Mouse (Mus musculus) ES-E14 (cell line): ENCODE measurements around the gene Tmigd3. TPM values are rescaled to one million over a fixed set of nuclear protein-coding genes. Genes with fewer than 3 reads are reported as not detected.

Experiments
- DNase-seq: peaks from one replicate; pipeline ENCODE4 v3.0.0-alpha.2; 2013; ENCODE audit warnings: low read depth, low spot score
- H3K27ac ChIP-seq: 2 replicates; pipeline ENCODE4 v1.5.1; 2012; ENCODE audit warnings: low read depth, mild to moderate bottlenecking, low read length, moderate library complexity, mixed read lengths; ENCODE audit not compliant: poor library complexity, insufficient read depth, severe bottlenecking
- H3K36me3 ChIP-seq: 2 replicates; pipeline ENCODE4 v1.6.1; 2012; ENCODE audit warnings: mild to moderate bottlenecking, low read length, moderate library complexity, mixed read lengths; ENCODE audit not compliant: control insufficient read depth, poor library complexity, insufficient read depth, severe bottlenecking
- H3K4me1 ChIP-seq, 2 experiments: fragments of 150-350 bp in 1 of 2; sonication (generic) in 1 of 2; 2 replicates each; pipeline ENCODE4 v1.6.1; 2012; ENCODE audit warnings: low read length in 2 of 2, mild to moderate bottlenecking in 1 of 2, mixed read lengths in 1 of 2; ENCODE audit not compliant: control insufficient read depth in 2 of 2, insufficient read depth in 2 of 2, poor library complexity in 1 of 2
- H3K4me3 ChIP-seq, 2 experiments: fragments of 150-350 bp in 1 of 2; sonication (generic) in 1 of 2; 2 replicates each; pipeline ENCODE4 v1.5.1; 2012; ENCODE audit warnings: low read length in 2 of 2, low read depth in 1 of 2, mild to moderate bottlenecking in 1 of 2, mixed read lengths in 1 of 2; ENCODE audit not compliant: insufficient read depth in 1 of 2, poor library complexity in 1 of 2, severe bottlenecking in 1 of 2
- H3K9ac ChIP-seq: 2 replicates; pipeline ENCODE4 v1.6.1; 2012; ENCODE audit warnings: low read depth, mild to moderate bottlenecking, low read length, mixed read lengths; ENCODE audit not compliant: poor library complexity, insufficient read depth, severe bottlenecking
- H3K9me3 ChIP-seq: fragments of 150-350 bp; sonication (generic); 2 replicates; pipeline ENCODE4 v1.6.1; 2012; ENCODE audit warnings: low read depth, mild to moderate bottlenecking, low read length; ENCODE audit not compliant: control insufficient read depth, insufficient read depth
- CHD2 ChIP-seq: IDR thresholded peaks from 2 replicates; pipeline ENCODE4 v1.6.1; 2014; ENCODE audit warnings: mild to moderate bottlenecking, low read depth, low read length, inconsistent platforms
- HCFC1 ChIP-seq: IDR thresholded peaks from 2 replicates; pipeline ENCODE4 v1.6.1; 2012; ENCODE audit warnings: low read length, inconsistent platforms, borderline replicate concordance; ENCODE audit not compliant: insufficient read depth
- MAFK ChIP-seq: IDR thresholded peaks from 2 replicates; pipeline ENCODE4 v1.6.1; 2014; ENCODE audit warnings: mild to moderate bottlenecking, low read depth, low read length, inconsistent platforms; ENCODE audit not compliant: insufficient read depth
- ZC3H11A ChIP-seq: IDR thresholded peaks from 2 replicates; pipeline ENCODE4 v1.6.1; 2012; ENCODE audit warnings: low read depth, mild to moderate bottlenecking, inconsistent platforms, low read length, borderline replicate concordance
- ZNF384 ChIP-seq: IDR thresholded peaks from 2 replicates; pipeline ENCODE4 v1.6.1; 2012; ENCODE audit warnings: low read depth, low read length, inconsistent platforms
- in situ Hi-C, 2 experiments: fragments of 600-800 bp; cut with MboI; formaldehyde crosslinking; loops; one replicate each; pipeline ENCODE4 v1.15.1; 2025; ENCODE audit warnings: low sequenced_read_pairs in 2 of 2, inconsistent platforms in 1 of 2; ENCODE audit not compliant: unreplicated experiment in 2 of 2
- total RNA-seq: library from RNA; depleted of rRNA; stranded (reverse); fragments of 300-350 nt; gene quantifications from 2 replicates; pipeline ENCODE4 v1.2.3, GENCODE M21; 2012

The Tmigd3 gene
- total RNA-seq, 1 experiment: not detected

DNA sequence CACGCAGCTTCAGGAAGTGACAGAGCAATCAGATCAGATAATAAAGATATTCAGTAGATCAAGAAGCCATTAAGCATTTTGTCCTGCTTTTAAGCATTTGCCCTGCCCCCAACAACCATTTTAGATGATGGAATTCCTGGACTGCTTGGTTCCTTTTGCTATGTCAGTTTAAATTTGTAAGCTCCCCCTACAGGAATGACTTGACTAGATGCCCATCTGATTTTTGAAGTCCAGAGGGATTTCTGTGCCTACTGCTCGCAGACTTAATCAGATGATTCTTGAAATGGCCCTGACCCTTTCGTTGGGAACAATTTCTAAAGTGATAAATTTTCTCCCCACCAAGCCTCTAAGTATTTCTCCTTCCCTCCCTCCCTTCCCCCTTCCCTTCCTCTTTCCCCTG lies 1.9 kb downstream of the Tmigd3 start:
- H3K4me1 ChIP-seq: no peaks in the 10 kb centered on the region
- TF ChIP-seq ZNF384: no peak
- TF ChIP-seq CHD2: no peak
- TF ChIP-seq MAFK: no peak
- no peak for TF ChIP-seq HCFC1
- no peaks in the 10 kb centered on the region for H3K36me3 ChIP-seq
- DNase-seq: no peak
- H3K9me3 ChIP-seq: no peaks in the 10 kb centered on the region
- H3K9ac ChIP-seq: no peak overlapping the region
- H3K4me3 ChIP-seq: no peak overlapping the region
- in situ Hi-C loops: no loop called here
- H3K27ac ChIP-seq: no peak overlapping the region

GRCm38 (mm10) chr3:105873451-105874445 lies 3.0 kb downstream of the Tmigd3 start:
- Histone ChIP-seq H3K27ac (no peak overlapping the region), H3K4me3 (no peak overlapping the region), H3K36me3 (no peaks in the 10 kb centered on the region), H3K9ac (no peak overlapping the region), H3K4me1 (no peaks in the 10 kb centered on the region), H3K9me3 (no peaks in the 10 kb centered on the region)
- TF ChIP-seq MAFK (no peak), ZNF384 (no peak), HCFC1 (no peak), CHD2 (no peak), ZC3H11A (no peak)
- no peak for DNase-seq
- in situ Hi-C loops: no loop called here

GRCm38 (mm10) chr3:105876022-105876421 lies 5.3 kb downstream of the Tmigd3 start:
- H3K27ac ChIP-seq: no peak overlapping the region
- H3K4me3 ChIP-seq: no peak overlapping the region
- H3K36me3 ChIP-seq: no peaks in the 10 kb centered on the region
- in situ Hi-C loops: no loop called here
- DNase-seq: no peak
- no peak overlapping the region for H3K9ac ChIP-seq
- H3K4me1 ChIP-seq: no peaks in the 10 kb centered on the region
- H3K9me3 ChIP-seq: no peaks in the 10 kb centered on the region
- no peak for TF ChIP-seq MAFK
- TF ChIP-seq ZC3H11A: no peak
- no peak for TF ChIP-seq CHD2
- TF ChIP-seq ZNF384: no peak
- no peak for TF ChIP-seq HCFC1

DNA sequence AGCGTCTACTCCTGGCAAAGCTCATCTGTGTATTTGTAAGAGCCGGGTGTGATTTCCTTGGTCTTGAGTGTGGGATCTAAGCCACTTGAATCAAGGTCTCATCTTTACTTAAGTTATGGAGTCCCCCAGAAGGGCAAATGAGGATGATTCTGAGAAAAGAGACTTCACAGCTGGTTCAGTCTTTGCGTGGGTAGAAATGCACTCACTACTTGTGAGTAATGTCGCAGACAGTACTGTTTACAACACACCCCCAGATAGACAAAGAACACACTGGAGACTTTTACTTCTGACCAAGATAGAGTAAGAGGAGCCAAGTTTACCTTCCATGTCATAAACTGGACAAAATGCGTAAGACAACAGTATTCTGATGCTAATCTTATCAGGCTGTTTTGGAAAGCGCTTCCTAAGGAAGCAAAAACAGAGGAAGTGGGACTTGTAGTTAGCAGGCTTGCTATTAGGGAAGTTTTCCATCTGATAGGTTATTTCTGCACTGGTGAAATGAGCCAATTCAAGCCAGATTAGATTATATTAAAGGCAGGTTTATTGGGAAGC lies 6.6 kb downstream of the Tmigd3 start:
- in situ Hi-C loops: no loop called here
- H3K9ac ChIP-seq: no peak overlapping the region

More for the DNA sequence above, 6.6 kb downstream of the Tmigd3 start:
- no peak for DNase-seq
- H3K4me1 ChIP-seq: no peaks in the 10 kb centered on the region
- H3K4me3 ChIP-seq: no peak overlapping the region
- H3K9me3 ChIP-seq: no peaks in the 10 kb centered on the region
- H3K27ac ChIP-seq: no peak overlapping the region
- no peaks in the 10 kb centered on the region for H3K36me3 ChIP-seq
- TF ChIP-seq ZC3H11A (no peak), ZNF384 (no peak), MAFK (no peak), HCFC1 (no peak), CHD2 (no peak)
